Mouse (Mus musculus) adrenal gland, postnatal 36 days (tissue): ENCODE data around the gene Spi1. TPM values are rescaled to one million over a fixed set of nuclear protein-coding genes. Genes with fewer than 3 reads are reported as not detected.

ENCODE experiments used
- total RNA-seq, 2 experiments: library from RNA; stranded (reverse); gene quantifications; 2 replicates each; pipeline ENCODE4 v1.2.3; 2021

The Spi1 gene
- total RNA-seq, 2 experiments from 2014 or later: 3.0 to 7.6 TPM

Other genes starting within 250 kb of the Spi1 start
- gene Mtch2, start 235.2 kb upstream of the Spi1 start, total RNA-seq: 100 to 1,000 TPM; 242 to 275 TPM
- gene C1qtnf4, start 196.5 kb upstream of the Spi1 start, total RNA-seq: 1 to 10 TPM in 1 of 2 experiments, under 1 TPM in 1; 0.56 to 1.1 TPM
- 10 to 100 TPM; 32.4 to 37.5 TPM for gene Kbtbd4, start 177.7 kb upstream of the Spi1 start, total RNA-seq
- 100 to 1,000 TPM; 365 to 412 TPM for gene Ndufs3, start 177.6 kb upstream of the Spi1 start, total RNA-seq
- 100 to 1,000 TPM in 1 of 2 experiments, 10 to 100 TPM in 1; 92.7 to 101 TPM for gene Celf1, start 142.0 kb upstream of the Spi1 start, total RNA-seq
- 1 to 10 TPM; 1.5 to 2.3 TPM for gene Rapsn, start 46.8 kb upstream of the Spi1 start, total RNA-seq
- 100 to 1,000 TPM; 193 to 228 TPM for gene Psmc3, start 28.4 kb upstream of the Spi1 start, total RNA-seq
- gene Slc39a13, start 12.0 kb upstream of the Spi1 start, total RNA-seq: 10 to 100 TPM; 24.2 to 31.9 TPM
- gene Mybpc3, start 35.8 kb downstream of the Spi1 start, total RNA-seq: not detected
- gene Madd, start 101.4 kb downstream of the Spi1 start, total RNA-seq: 10 to 100 TPM; 18.4 to 26.1 TPM
- gene Nr1h3, start 120.4 kb downstream of the Spi1 start, total RNA-seq: 10 to 100 TPM; 26.2 to 34.3 TPM
- gene Acp2, start 120.5 kb downstream of the Spi1 start, total RNA-seq: 10 to 100 TPM; 47.8 to 47.9 TPM
- 10 to 100 TPM in 1 of 2 experiments, 1 to 10 TPM in 1; 8.8 to 10.5 TPM for gene Ddb2, start 154.6 kb downstream of the Spi1 start, total RNA-seq
- 100 to 1,000 TPM in 1 of 2 experiments, 10 to 100 TPM in 1; 52.8 to 124 TPM for gene Pacsin3, start 173.6 kb downstream of the Spi1 start, total RNA-seq
- 10 to 100 TPM; 88.2 to 94.6 TPM for gene Arfgap2, start 182.6 kb downstream of the Spi1 start, total RNA-seq